In the genomic region with DNA sequence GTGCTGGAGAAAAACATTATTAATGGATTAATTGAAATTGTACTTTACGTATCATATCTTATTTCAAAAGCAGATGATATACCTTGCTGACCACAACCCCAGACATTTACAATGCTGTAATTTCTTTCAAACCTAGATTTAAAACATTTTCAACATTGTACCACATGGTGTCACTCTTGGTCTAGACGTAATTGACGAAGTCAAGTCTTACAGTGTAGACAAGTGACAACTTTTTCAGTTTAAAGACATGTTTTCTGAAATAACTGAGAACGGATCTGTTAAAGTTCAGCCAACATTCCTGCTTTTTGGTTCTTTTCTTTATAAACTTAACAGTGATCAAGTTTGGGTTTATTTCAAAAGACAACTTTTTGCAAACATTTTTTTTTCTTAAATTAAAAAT, we compare ENCODE assay signal across 7 mouse cellular contexts. TPM values are rescaled to one million over a fixed set of nuclear protein-coding genes. Genes with fewer than 3 reads are reported as not detected.
DNase-seq lines count a peak whose midpoint lies in the region; ATAC-seq lines count a peak whose summit lies in the region.

No protein-coding gene starts in this region.

- H3K27me3 ChIP-seq in midbrain, embryonic 15.5 days (replicated peaks) = no peaks in the 10 kb centered on the region

- ATAC-seq in midbrain, embryonic 15.5 days (replicated peaks) = peak; percentile 92
- no peak for ATAC-seq in activated CD4-positive, CD25-positive, alpha-beta regulatory T cell, adult 4 months

- 0 out of 2 replicates have a peak, but pooled peaks cover 5% of the 10 kb centered on the region for H3K4me1 ChIP-seq in midbrain, embryonic 15.5 days

- H3K4me3 ChIP-seq in midbrain, embryonic 15.5 days = no peak overlapping the region

- no peak overlapping the region for H3K27ac ChIP-seq in midbrain, embryonic 15.5 days

- WGBS in midbrain, embryonic 15.5 days = 24% methylated on average over 4 of the region's 4 CpGs

- H3K9me3 ChIP-seq in midbrain, embryonic 15.5 days = no peaks in the 10 kb centered on the region

- H3K36me3 ChIP-seq in midbrain, embryonic 15.5 days (replicated peaks) = no peaks in the 10 kb centered on the region

- H3K9ac ChIP-seq in midbrain, embryonic 15.5 days = no peak overlapping the region

- peak; percentile 9 for DNase-seq in left cerebral cortex, adult 11 months (ENCODE audit: low spot score)
- no peak for DNase-seq in left cerebral cortex, adult 9 months (ENCODE audit: low spot score in 2 of 2)
- DNase-seq in NIH3T3 (ENCODE audit: low read depth) = peak; percentile 62
- peak; percentile 74 for DNase-seq in embryo, embryonic 10.5 days (ENCODE audit: low spot score)
- no peak for DNase-seq in right cerebral cortex, postnatal 4 days

- H3K4me2 ChIP-seq in midbrain, embryonic 15.5 days = no peak overlapping the region

RNA-seq across cellular contexts. Expression of a gene that starts 46.1 kb away (rescaled TPM):
- polyA plus RNA-seq in midbrain, embryonic 15.5 days (2015; fragmentation: Nextera tagmentation; extraction: Ambion mirVana) = 0.23 and 0.36 TPM in 2 replicates
- not detected for polyA plus RNA-seq in activated CD4-positive, CD25-positive, alpha-beta regulatory T cell, adult 4 months (2017; shearing (Covaris generic))

Comparison
In these comparisons a context has a peak if more than half of its experiments do, and no peak if none do; other contexts are left out.
1. DNase-seq: peak in left cerebral cortex, adult 11 months (single experiment), NIH3T3 (single experiment) and embryo, embryonic 10.5 days (single experiment); none in left cerebral cortex, adult 9 months (0 of 2) and right cerebral cortex, postnatal 4 days (single experiment).